Mouse (Mus musculus): Measurements from ENCODE around the gene Dhrs7. TPM values are rescaled to one million over a fixed set of nuclear protein-coding genes. Genes with fewer than 3 reads are reported as not detected.

Gene Dhrs7
- total RNA-seq (2023) = 22.2 TPM

GRCm38 (mm10) chr12:72664735-72665337 is at the start of gene Dhrs7:
Gene Dhrs7 (minus strand): TSS chr12:72664909.

GRCm38 (mm10) chr12:72649611-72650330 is 14.9 kb downstream of the Dhrs7 start, which contains the start of gene Gm4756:
Gene Gm4756 (minus strand): TSS chr12:72649661.

Other genes with a start within 250 kb of the Dhrs7 start
- gene Lrrc9, start 223.0 kb downstream of the Dhrs7 start, total RNA-seq (2023) = not detected
- gene Pcnx4, start 128.5 kb downstream of the Dhrs7 start, total RNA-seq (2023) = 3.8 TPM
- gene Gm4756, start 15.2 kb downstream of the Dhrs7 start, total RNA-seq (2023) = not detected
- gene Ppm1a, start 92.5 kb upstream of the Dhrs7 start, total RNA-seq (2023) = 170 TPM